Mouse (Mus musculus) lung, postnatal 14 days (tissue): Measurements from ENCODE around the gene 2410002F23Rik.
"Not testable (repeated sequence)": the region's sequence is repeated elsewhere in the genome, so short reads cannot be mapped to it uniquely, and the experiment has no call there.

Experiments used
- DNase-seq: peaks from one replicate; pipeline ENCODE4 v3.0.0; 2021

2410002F23Rik gene

GRCm38 (mm10) chr7:44246055-44246983 is at the start of gene 2410002F23Rik, which contains the start of gene 1700028J19Rik:
Gene 2410002F23Rik (plus strand): TSS chr7:44246722.
Gene 1700028J19Rik (minus strand): TSS chr7:44246695.
- DNase-seq = peak; percentile 93

GRCm38 (mm10) chr7:44197891-44198290 is 48.6 kb upstream of the 2410002F23Rik start, which contains the start of gene Klk1b3:
Gene Klk1b3 (plus strand): TSS chr7:44198191.
- DNase-seq = no peak

- DNase-seq = not testable (repeated sequence)
These were observed 39.4 kb upstream of the 2410002F23Rik start, which contains the start of gene Klk1b4 for GRCm38 (mm10) chr7:44207135-44207534. Gene Klk1b4 (plus strand): TSS chr7:44207435.

- DNase-seq = no peak
These were observed 38.2 kb upstream of the 2410002F23Rik start for GRCm38 (mm10) chr7:44208307-44208706.

GRCm38 (mm10) chr7:44215645-44216044 is 30.9 kb upstream of the 2410002F23Rik start, which contains the start of gene Klk1b5:
Gene Klk1b5 (plus strand): TSS chr7:44215945.
- no peak for DNase-seq

GRCm38 (mm10) chr7:44221601-44222000 is 24.9 kb upstream of the 2410002F23Rik start:
- not testable (repeated sequence) for DNase-seq

- DNase-seq = not testable (repeated sequence)
These were observed 24.2 kb upstream of the 2410002F23Rik start for GRCm38 (mm10) chr7:44222335-44222734.

- no peak for DNase-seq
These were observed 21.4 kb upstream of the 2410002F23Rik start, which contains the start of gene Klk1 for GRCm38 (mm10) chr7:44225076-44225475. Gene Klk1 (plus strand): TSS chr7:44225360.

- DNase-seq = no peak
These were observed 10.6 kb upstream of the 2410002F23Rik start, which contains the start of gene Gm36864 for GRCm38 (mm10) chr7:44235909-44236308. Gene Gm36864 (plus strand): TSS chr7:44236177.

- DNase-seq = no peak
These were observed 6.6 kb upstream of the 2410002F23Rik start for GRCm38 (mm10) chr7:44239913-44240312.

GRCm38 (mm10) chr7:44240712-44241111 is 5.8 kb upstream of the 2410002F23Rik start:
- DNase-seq = no peak

- DNase-seq = no peak
These were observed 5.4 kb upstream of the 2410002F23Rik start for GRCm38 (mm10) chr7:44241163-44241562.

- no peak for DNase-seq
These were observed 2.4 kb upstream of the 2410002F23Rik start for GRCm38 (mm10) chr7:44244080-44244479.

- DNase-seq = no peak
These were observed 505 bp downstream of the 2410002F23Rik start for GRCm38 (mm10) chr7:44246984-44247470.

- no peak for DNase-seq
These were observed 1.4 kb downstream of the 2410002F23Rik start for GRCm38 (mm10) chr7:44247971-44248370.

- no peak for DNase-seq
These were observed 2.7 kb downstream of the 2410002F23Rik start for GRCm38 (mm10) chr7:44249248-44249647.

- DNase-seq = not testable (repeated sequence)
These were observed 4.3 kb downstream of the 2410002F23Rik start for GRCm38 (mm10) chr7:44250732-44251275.

GRCm38 (mm10) chr7:44253023-44253616 is 6.6 kb downstream of the 2410002F23Rik start:
- DNase-seq = no peak

- DNase-seq = no peak
These were observed 8.4 kb downstream of the 2410002F23Rik start for GRCm38 (mm10) chr7:44254930-44255329.

GRCm38 (mm10) chr7:44257278-44257677 is 10.8 kb downstream of the 2410002F23Rik start, which contains the start of gene Acp4:
Gene Acp4 (minus strand): TSS chr7:44257378.
- no peak for DNase-seq

GRCm38 (mm10) chr7:44260410-44260809 is 13.9 kb downstream of the 2410002F23Rik start:
- DNase-seq = no peak

- DNase-seq = no peak
These were observed 14.6 kb downstream of the 2410002F23Rik start, which contains the start of gene Gm15517 for GRCm38 (mm10) chr7:44261147-44261546. Gene Gm15517 (plus strand): TSS chr7:44261447.
